Comparison of ENCODE assay signal across 24 mouse cellular contexts in genomic region chr3:65457931-65458330, GRCm38 (mm10).
"Had no signal": no experiment of that assay in that cellular context is flagged by ENCODE, and none has a peak within 500 bp of the region (broad histone marks: within the 10 kb centered on the region; RNA-seq: fewer than 3 reads in every experiment).

No protein-coding gene starts in this region.

- H3K27ac ChIP-seq: heart, adult 2 months; heart, embryonic 13.5 days; heart, embryonic 15.5 days; hindbrain, embryonic 13.5 days; hindbrain, embryonic 15.5 days; hindbrain, postnatal 0 days; kidney, embryonic 15.5 days; kidney, postnatal 0 days; limb, embryonic 10.5 days; limb, embryonic 12.5 days had no signal

- ATAC-seq: hindbrain, postnatal 0 days; intestine, embryonic 16.5 days had no signal

- DNase-seq: gastrocnemius, postnatal 14 days; gastrocnemius, postnatal 36 days; heart, adult 11 months; heart, adult 2 months; heart, postnatal 14 days; heart, postnatal 36 days; kidney, adult 11 months; kidney, adult 2 months; kidney, adult 9 months; kidney, postnatal 14 days; kidney, postnatal 36 days; layer of hippocampus, adult 9-11 months; layer of hippocampus, postnatal 36 days; liver had no signal

- H3K4me3 ChIP-seq: heart, adult 2 months; heart, embryonic 13.5 days; heart, embryonic 15.5 days; hindbrain, embryonic 13.5 days; hindbrain, embryonic 15.5 days; kidney, embryonic 15.5 days; limb, embryonic 10.5 days; limb, embryonic 12.5 days had no signal
